Mouse (Mus musculus) cortical plate, adult 2 months (tissue): ENCODE data around the gene Adcy7.

Source experiments
- CTCF ChIP-seq: fragments of 200-500 bp; IDR thresholded peaks from 2 replicates; pipeline ENCODE4 v1.5.1; 2011; ENCODE audit warnings: mild to moderate bottlenecking, control low read depth, low read length; ENCODE audit not compliant: insufficient read depth; ENCODE audit errors: extremely low read depth
- POLR2A ChIP-seq: fragments of 200-500 bp; IDR thresholded peaks from 2 replicates; pipeline ENCODE4 v1.6.1; 2011; ENCODE audit warnings: mild to moderate bottlenecking, low read length, control low read depth; ENCODE audit not compliant: insufficient read depth; ENCODE audit errors: extremely low read depth

GRCm38 (mm10) chr8:88376836-88377582 is 104.8 kb downstream of the Adcy7 start:
- TF ChIP-seq CTCF, result no peak
- no peak for TF ChIP-seq POLR2A
